In genomic region chr19:4059069-4059740, GRCm38 (mm10) we compare ENCODE assay signal across 11 mouse cellular contexts. TPM values are rescaled to one million over a fixed set of nuclear protein-coding genes. Genes with fewer than 3 reads are reported as not detected.
A peak's percentile ranks its signal among the peaks of the same experiment; 100 is the strongest.
DNase-seq lines count a peak whose midpoint lies in the region; ATAC-seq and TF ChIP-seq lines count a peak whose summit lies in the region.
"Had no signal": no experiment of that assay in that cellular context is flagged by ENCODE, and none has a peak within 500 bp of the region (broad histone marks: within the 10 kb centered on the region; RNA-seq: fewer than 3 reads in every experiment).

TSS of gene Gstp3 (minus strand) at chr19:4059569.

- H3K9me3 ChIP-seq in liver, embryonic 14.5 days (ENCODE audit: control insufficient read depth, low read length) = no peaks in the 10 kb centered on the region
- H3K9me3 ChIP-seq in stomach, embryonic 14.5 days (ENCODE audit: control insufficient read depth, low read depth, low read length) = no peaks in the 10 kb centered on the region
- H3K9me3 ChIP-seq: limb, embryonic 12.5 days had no signal

- peak within 1 kb of the TSS; percentile 48 to 52 for H3K4me3 ChIP-seq in liver, embryonic 14.5 days (ENCODE audit: insufficient read depth in 1 of 2, low read depth in 2 of 2, low read length in 2 of 2)
- no peak within 1 kb of the TSS for H3K4me3 ChIP-seq in stomach, embryonic 14.5 days (ENCODE audit: low read depth, low read length)
- H3K4me3 ChIP-seq: limb, embryonic 12.5 days had no signal

- H3K4me2 ChIP-seq in liver, embryonic 14.5 days (ENCODE audit: low read depth) = peak within 1 kb of the TSS; percentile 80
- no peak within 1 kb of the TSS for H3K4me2 ChIP-seq in stomach, embryonic 14.5 days (replicated peaks; ENCODE audit: low read depth, low read length)
- H3K4me2 ChIP-seq: limb, embryonic 12.5 days had no signal

- no peaks in the 10 kb centered on the region for H3K27me3 ChIP-seq in liver, embryonic 14.5 days (ENCODE audit: control insufficient read depth, insufficient read depth, low read length)
- no peaks in the 10 kb centered on the region for H3K27me3 ChIP-seq in stomach, embryonic 14.5 days (ENCODE audit: control insufficient read depth, insufficient read depth, low read length)
- H3K27me3 ChIP-seq: limb, embryonic 12.5 days had no signal

- H3K27ac ChIP-seq in liver, embryonic 14.5 days = peak within 1 kb of the TSS; percentile 86
- H3K27ac ChIP-seq in stomach, embryonic 14.5 days (ENCODE audit: low read length) = no peak within 1 kb of the TSS
- H3K27ac ChIP-seq: limb, embryonic 12.5 days had no signal

- 18% methylated on average over 15 of the region's 15 CpGs for WGBS in liver, embryonic 14.5 days (ENCODE audit: insufficient replicate concordance)
- WGBS in stomach, embryonic 14.5 days = 67% methylated on average over 15 of the region's 15 CpGs

- peak within 1 kb of the TSS; percentile 68 for H3K9ac ChIP-seq in liver, embryonic 14.5 days (replicated peaks)
- H3K9ac ChIP-seq in stomach, embryonic 14.5 days (replicated peaks; ENCODE audit: low read depth, low read length) = no peak within 1 kb of the TSS
- H3K9ac ChIP-seq: limb, embryonic 12.5 days had no signal

- ATAC-seq in activated CD4-positive, CD25-positive, alpha-beta regulatory T cell, adult 4 months = peak; percentile 86
- peak; percentile 93 for ATAC-seq in liver, embryonic 14.5 days (ENCODE audit: insufficient read depth)
- ATAC-seq in stomach, embryonic 14.5 days (ENCODE audit: insufficient number of reproducible peaks, insufficient read depth, low FRiP score, low read depth) = peak; percentile 61; the same call in 1 of the 2 replicates

- no peaks in the 10 kb centered on the region for H3K36me3 ChIP-seq in liver, embryonic 14.5 days (replicated peaks; ENCODE audit: control insufficient read depth, insufficient read depth, low read depth)
- H3K36me3 ChIP-seq in stomach, embryonic 14.5 days (ENCODE audit: control insufficient read depth, insufficient read depth, low read length) = no peaks in the 10 kb centered on the region
- H3K36me3 ChIP-seq: limb, embryonic 12.5 days had no signal

- no peak for TF ChIP-seq CTCF in liver, embryonic 14.5 days (IDR thresholded peaks at IDR 0.05; ENCODE audit: low read depth)

- DNase-seq in cerebellum, adult 11-12 months = peak; percentile 10
- DNase-seq in cerebellum, postnatal 36 days = no peak
- DNase-seq in liver, embryonic 14.5 days (ENCODE audit: low read depth in 3 of 3, low spot score in 3 of 3) = peak; percentile 70 to 73 (median 72)
- DNase-seq in cerebellum, adult 11 months = no peak
- DNase-seq in urinary bladder, postnatal 25 days (ENCODE audit: low spot score) = no peak
- DNase-seq in adrenal gland, adult 2 months = no peak
- DNase-seq: cerebellum, adult 8-10 months; gastrocnemius, postnatal 14 days had no signal

- H3K4me1 ChIP-seq in liver, embryonic 14.5 days (replicated peaks; ENCODE audit: control insufficient read depth in 2 of 2, insufficient read depth in 2 of 2, low read length in 1 of 2) = peaks cover 24 to 34% of the 10 kb centered on the region in 2 experiments
- 0 out of 2 replicates have a peak, but pooled peaks cover 4% of the 10 kb centered on the region for H3K4me1 ChIP-seq in stomach, embryonic 14.5 days (ENCODE audit: control insufficient read depth, insufficient read depth, low read length)
- H3K4me1 ChIP-seq: limb, embryonic 12.5 days had no signal

- TF ChIP-seq EP300 in liver, embryonic 14.5 days (IDR thresholded peaks at IDR 0.05; ENCODE audit: low read depth) = peak; percentile 84

RNA-seq across cellular contexts. Expression of gene Gstp3, which starts in this region (rescaled TPM):
- 100 to 1,000 TPM; 202 to 218 TPM for polyA plus RNA-seq in activated CD4-positive, CD25-positive, alpha-beta regulatory T cell, adult 4 months (2017; shearing (Covaris generic))
- polyA plus RNA-seq in liver, embryonic 14.5 days (2012; rRNA removed) = 78.5 and 87.0 TPM in 2 replicates
- 65.7 and 69.6 TPM in 2 replicates for polyA plus RNA-seq in liver, embryonic 14.5 days (2014; fragmentation: Nextera tagmentation; extraction: Ambion mirVana)
- polyA plus RNA-seq in stomach, embryonic 14.5 days (2014; fragmentation: Nextera tagmentation; extraction: Ambion mirVana) = not detected in 2 replicates
- total RNA-seq in adrenal gland, adult 2 months (2021) = 1 to 10 TPM in 1 of 2 experiments, under 1 TPM in 1; 0.62 to 2.3 TPM
- 0.79 and 0.83 TPM in 2 replicates for polyA plus RNA-seq in adrenal gland, adult 2 months (2012; rRNA removed)
- total RNA-seq: gastrocnemius, postnatal 14 days had no signal
- polyA plus RNA-seq: limb, embryonic 12.5 days had no signal

Comparison
In these comparisons a context has a peak if more than half of its experiments do, and no peak if none do; other contexts are left out.
1. RNA of gene Gstp3 (polyA plus RNA-seq): 202 to 218 TPM in activated CD4-positive, CD25-positive, alpha-beta regulatory T cell, adult 4 months and 65.7 to 87.0 TPM in liver, embryonic 14.5 days; 0.79 to 0.83 TPM in adrenal gland, adult 2 months and not detected in stomach, embryonic 14.5 days; every median in the first group is over 10 times any median in the second.
2. DNase-seq: peak in cerebellum, adult 11-12 months (single experiment) and liver, embryonic 14.5 days (3 of 3); none in cerebellum, postnatal 36 days (0 of 2), cerebellum, adult 11 months (single experiment), urinary bladder, postnatal 25 days (single experiment) and adrenal gland, adult 2 months (single experiment).
3. Peak in ATAC-seq in stomach, embryonic 14.5 days; RNA of the gene not detected or under 1 TPM.
4. Peak in every context shown above with its lines, with median percentiles within 50 percentile points of each other: ATAC-seq.